Mouse (Mus musculus) layer of hippocampus, adult 6 months (tissue): ENCODE measurements around the gene Msh4. TPM values are rescaled to one million over a fixed set of nuclear protein-coding genes. Genes with fewer than 3 reads are reported as not detected.

ENCODE experiments used
- long read RNA-seq, 2 experiments: library from polyadenylated mRNA; unstranded; transcript quantifications; one replicate each; pipeline ENCODE4 v2.0.0; 2019 to 2020
- polyA plus RNA-seq: library from polyadenylated mRNA; unstranded; fragments of <200 nt; fragmentation: Nextera tagmentation; gene quantifications from 2 replicates; pipeline ENCODE4 v1.2.3, GENCODE M21; 2021

Gene Msh4
- not detected in 2 replicates for polyA plus RNA-seq
- long read RNA-seq, experiment 1 = 0 reads
- long read RNA-seq, experiment 2, partial matches to known transcripts = 0 of 1 reads
- long read RNA-seq, experiment 2, other reads (novel, unspliced or antisense) = 1 of 1 reads

DNA sequence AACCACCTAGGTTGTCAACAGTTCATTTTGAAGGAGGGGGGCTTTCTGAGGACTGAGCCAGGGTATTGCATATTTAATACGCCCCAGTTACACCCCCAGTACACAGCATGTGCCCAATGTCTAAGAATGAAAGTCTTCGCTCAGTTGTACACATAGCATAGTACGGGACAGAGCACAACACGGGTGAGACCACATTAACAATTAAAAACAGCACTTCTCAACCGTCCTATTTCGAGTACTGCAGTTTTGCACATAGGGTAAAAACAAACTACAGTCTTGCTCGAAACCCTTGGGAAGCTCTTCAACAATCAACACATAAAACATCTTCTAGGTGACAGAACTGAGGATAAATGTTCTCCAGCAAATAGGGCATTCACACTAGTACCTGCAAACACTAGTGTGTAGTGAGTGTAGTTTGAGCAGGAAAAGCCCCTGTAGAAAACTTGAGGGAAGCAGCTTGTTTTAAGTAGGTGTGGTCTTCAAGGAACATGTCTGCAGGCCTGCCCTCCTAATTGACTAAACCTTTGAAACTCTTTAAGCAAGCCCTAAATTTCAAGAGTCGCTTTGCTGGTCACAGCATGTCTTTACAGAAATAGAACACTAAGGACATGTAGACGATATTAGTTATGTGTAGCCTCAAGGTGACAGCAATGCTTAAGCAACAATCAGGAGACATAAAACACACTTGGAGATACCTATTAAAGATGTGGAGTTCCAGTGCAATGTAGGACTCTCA is at the start of gene Msh4:
Msh4 (minus strand) TSS at position 3 of the 736 bp plus-strand sequence.

DNA sequence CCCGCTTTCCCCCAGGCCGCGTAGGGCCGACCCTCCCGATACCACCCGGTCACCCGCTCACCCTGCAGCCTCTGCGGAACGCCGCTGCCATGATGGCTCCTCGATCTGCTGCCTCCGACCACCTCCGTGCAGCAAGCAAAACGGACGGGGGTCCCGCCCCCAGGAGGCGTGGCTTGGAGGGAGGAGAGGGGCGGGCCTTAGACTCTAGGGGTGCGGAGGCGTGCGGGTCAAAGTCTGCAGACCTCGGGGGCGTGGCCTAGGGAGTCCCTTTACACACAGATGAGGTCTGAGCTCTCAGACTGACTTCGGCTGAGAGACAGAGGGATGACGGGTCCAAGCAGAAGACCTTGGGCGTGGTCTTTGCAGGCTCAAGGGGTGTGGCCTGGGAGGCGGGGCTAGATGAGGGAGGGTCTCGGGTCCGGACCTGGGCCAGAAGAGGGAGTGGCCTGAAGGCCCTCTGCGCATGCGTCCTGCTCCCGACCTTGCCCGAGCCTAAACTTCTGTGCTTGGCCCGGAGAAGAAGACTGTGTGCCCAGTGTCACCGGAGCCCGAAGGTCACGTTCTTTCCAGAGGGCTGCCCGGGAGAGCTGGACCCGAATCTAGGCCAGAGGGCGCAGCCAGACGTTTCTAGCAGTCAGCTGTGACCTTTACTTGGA is 38.5 kb upstream of the Msh4 start, which contains the start of gene Acadm:
Acadm (minus strand) TSS at position 298 of the 656 bp plus-strand sequence.

DNA sequence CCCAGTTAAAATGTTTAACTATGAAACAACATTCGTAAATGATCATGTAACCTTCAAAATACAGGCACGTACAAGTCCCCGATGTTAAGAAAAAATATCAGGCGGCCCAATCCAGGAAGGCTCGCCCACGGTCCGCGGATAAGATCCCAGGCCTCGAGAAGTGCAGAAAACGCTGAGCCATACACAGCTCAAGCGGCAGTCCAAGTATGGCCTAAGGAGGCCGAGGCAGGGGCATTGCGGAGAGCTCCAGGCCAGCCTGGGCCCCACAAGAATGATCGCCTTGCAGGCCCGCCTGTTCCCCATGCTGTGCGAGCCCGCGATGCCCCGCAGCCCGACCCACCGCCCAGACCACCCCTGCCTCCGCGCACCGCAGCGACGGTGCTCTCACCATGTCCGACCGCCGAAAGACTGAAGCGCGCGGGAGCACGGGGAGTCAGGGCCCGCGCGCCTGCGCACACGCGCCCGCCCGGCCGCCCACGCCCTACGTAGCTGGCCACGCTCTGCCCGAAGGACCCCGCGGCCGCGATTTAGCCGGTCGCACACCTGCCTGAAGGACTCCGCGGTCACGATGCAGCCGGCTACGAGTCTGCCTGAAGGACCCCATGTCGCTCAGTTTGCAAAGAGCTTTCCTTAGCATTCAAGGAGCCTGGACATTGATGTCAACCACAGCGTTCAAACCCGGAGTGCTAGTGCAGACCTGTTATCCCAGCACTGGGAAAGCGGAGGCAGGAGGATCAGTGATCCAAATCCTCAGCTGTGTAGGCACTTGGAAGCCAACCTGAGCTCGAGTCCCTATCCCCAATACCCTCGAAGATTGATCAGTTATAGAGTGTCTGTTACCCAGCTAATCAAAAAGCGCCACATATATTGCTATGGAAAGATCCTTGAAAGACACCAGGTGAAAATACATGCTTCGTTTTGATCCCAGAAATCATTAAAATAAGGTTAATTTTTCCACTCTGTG is 6.9 kb upstream of the Msh4 start, which contains the start of gene Rabggtb:
Rabggtb (minus strand) TSS at position 464 of the 964 bp plus-strand sequence.

DNA sequence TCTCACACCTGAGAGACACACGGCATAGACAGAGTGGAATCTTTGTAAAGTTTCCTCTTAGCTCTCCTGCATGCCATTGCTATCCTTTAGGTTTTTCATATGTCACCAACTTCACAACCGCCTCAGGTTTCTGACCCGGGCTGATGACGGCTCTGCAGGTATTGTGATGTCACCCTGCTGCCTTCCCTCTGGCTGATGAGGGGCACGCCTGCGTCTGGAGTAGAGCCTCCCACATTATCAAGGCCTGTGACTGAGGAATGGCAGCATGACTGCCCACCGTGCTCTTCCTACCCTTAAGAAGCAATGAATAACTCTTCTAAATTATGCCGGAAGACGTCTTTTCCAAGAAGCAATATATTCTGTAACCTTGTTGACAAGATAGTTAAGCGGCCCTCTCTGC is 61.9 kb downstream of the Msh4 start, which contains the start of gene Asb17:
Asb17 (plus strand) TSS at position 180 of the 400 bp plus-strand sequence.

Other genes starting within 250 kb of the Msh4 start
- gene St6galnac3, start 181.0 kb downstream of the Msh4 start, polyA plus RNA-seq = 5.0 and 6.0 TPM in 2 replicates
- gene Asb17, start 61.9 kb downstream of the Msh4 start, polyA plus RNA-seq = not detected in 2 replicates
- 87.5 and 88.5 TPM in 2 replicates for gene Rabggtb, start 6.9 kb upstream of the Msh4 start, polyA plus RNA-seq
- gene Acadm, start 38.5 kb upstream of the Msh4 start, polyA plus RNA-seq = 55.2 and 58.0 TPM in 2 replicates
- gene Slc44a5, start 67.3 kb upstream of the Msh4 start, polyA plus RNA-seq = 2.3 and 2.5 TPM in 2 replicates